Mouse (Mus musculus) thymus, adult 18-20 months (tissue): Measurements from ENCODE around the gene Ifi27l2b.
"Not testable (repeated sequence)": the region's sequence is repeated elsewhere in the genome, so short reads cannot be mapped to it uniquely, and the experiment has no call there.

Source experiments
- DNase-seq, 2 experiments: peaks; one replicate each; pipeline ENCODE4 v3.0.0; 2022; ENCODE audit warnings: mixed read lengths in 2 of 2

Gene Ifi27l2b

DNA sequence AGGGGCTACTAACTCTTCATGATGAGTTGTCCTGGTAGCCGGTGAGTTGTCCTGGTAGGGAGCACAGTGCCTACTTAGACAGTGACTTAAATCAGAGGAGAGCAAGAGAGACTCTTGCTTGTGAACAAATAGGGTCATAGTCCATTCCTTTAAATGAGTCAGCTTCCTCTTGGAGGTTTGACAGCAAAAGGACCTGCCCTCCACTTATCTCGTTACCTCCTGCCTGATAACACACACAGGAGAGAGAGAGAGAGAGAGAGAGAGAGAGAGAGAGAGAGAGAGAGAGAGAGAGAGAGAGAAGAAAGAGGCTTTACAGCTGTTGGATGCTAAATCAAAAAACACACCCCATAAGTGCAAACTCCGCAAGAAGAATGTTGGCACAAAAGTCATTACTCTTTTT, at the start of gene Ifi27l2b:
Gene Ifi27l2b (minus strand): TSS at position 84 of the 400 bp plus-strand sequence.
- no peak for DNase-seq

DNA sequence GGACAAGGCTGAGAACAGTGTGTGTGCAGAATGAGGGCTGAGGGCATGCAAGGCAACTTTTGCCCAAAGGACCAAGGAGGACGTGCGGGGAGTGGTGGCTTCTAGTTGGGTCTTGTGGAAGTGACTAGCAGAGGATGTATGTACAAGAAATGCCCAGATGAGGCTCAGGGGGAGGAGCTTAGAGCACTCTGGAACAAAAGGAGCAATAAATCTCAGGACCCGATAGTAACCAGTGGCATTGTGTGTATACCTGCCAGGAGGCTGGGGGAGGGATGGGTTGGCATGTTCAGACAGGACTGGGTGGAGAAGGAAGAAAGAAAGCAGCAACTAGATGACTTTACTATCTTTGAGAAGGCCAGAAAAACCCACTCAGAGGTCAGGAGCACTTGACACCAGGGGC, 47.4 kb upstream of the Ifi27l2b start:
- no peak for DNase-seq

DNA sequence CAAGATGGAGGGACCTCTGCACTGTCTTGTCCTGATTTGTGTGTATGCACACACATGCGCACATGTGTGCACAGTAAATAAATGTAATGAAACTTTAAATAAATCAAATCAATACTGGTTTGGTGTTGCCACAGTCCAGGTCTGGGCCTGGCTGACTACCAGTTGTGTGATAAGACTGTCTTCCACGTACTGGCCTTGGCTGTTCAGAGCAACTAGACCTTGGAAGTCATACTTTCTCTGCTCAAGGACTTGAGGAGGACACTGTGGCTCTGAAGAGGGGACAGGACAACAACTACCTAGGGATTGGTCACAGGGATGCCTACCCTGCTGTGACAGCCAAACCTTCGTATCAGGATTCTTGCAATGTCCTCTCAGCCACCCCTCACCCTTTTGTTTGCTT, 46.3 kb upstream of the Ifi27l2b start:
- DNase-seq = no peak

DNA sequence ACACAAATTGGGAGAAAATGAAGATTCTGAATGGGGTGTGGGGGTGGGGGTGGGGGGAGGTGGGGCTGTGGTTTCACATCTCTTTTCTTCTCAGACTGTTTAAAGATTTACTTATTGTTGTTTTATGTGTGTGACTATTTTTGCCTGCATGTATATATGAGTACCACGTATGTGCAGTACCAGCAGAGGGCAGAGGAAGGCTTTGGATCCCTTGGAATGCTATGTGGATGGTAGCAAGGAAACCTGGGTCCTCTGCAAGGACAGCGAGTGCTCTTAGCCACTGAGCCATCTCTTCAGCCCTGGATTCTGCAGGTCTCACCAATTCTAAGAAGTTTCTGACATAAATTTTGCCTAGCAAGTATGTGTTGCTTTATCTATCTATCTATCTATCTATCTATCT, 42.2 kb upstream of the Ifi27l2b start:
- no peak for DNase-seq

DNA sequence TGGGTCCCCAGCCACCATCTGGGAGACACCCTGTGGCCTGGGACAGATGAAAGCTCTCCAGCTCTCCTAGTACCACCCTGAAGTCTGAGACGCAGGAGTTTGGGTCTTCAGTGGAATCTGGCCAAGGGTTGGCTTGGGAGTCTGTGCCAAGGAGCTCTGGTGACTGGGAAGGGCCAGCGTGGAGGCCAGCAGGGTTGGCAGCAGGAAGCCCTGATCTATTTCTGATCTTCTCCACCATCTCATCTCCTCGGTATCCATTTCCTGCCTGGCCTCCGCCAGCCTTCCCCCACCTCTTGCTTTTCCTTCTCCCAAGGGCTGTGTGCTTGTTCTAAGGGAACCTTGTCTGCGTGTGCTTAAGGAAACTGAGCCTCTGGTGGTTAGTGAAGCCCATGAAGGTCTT, 41.7 kb upstream of the Ifi27l2b start:
- DNase-seq = no peak

DNA sequence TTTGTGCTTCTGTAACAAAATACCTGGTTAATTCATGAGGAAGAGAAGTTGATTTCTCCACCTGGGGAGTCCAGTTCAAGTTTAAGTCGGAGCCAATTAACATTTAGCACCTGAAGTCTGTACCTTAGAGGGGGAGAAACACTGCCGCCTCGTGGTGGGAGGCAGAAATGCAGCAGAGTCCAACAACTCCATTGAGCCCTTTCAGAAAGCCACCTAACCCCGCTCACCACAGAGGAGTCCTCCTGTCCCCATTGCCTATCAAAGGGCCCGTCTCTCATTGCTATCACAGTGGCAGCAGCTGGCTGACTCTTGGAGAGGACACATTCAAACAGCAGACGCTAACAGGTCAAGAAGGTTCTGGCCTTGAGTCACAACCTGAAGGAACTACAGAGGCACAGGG, 37.5 kb upstream of the Ifi27l2b start:
- peak; percentile 21 to 33 for DNase-seq

DNA sequence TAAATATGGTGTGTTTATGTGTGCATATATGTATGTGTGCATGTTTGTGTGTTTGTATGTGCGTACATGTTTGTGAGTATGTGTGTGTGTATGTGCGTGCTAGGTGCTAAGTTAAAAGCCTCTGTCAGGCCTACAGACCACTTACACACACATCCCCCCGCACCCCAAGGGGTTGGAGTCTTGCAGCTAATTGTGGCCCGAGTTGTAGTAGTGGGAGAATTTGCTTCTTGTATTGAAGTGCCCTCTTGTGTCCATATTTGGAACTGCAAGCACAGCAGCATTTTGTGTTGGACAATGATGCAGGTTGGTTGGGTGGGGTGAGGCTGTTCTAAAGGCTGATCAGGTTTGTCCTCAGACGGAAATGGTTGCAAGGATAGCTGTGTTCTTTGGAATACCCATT, 35.7 kb upstream of the Ifi27l2b start:
- DNase-seq = peak; percentile 14 to 43

DNA sequence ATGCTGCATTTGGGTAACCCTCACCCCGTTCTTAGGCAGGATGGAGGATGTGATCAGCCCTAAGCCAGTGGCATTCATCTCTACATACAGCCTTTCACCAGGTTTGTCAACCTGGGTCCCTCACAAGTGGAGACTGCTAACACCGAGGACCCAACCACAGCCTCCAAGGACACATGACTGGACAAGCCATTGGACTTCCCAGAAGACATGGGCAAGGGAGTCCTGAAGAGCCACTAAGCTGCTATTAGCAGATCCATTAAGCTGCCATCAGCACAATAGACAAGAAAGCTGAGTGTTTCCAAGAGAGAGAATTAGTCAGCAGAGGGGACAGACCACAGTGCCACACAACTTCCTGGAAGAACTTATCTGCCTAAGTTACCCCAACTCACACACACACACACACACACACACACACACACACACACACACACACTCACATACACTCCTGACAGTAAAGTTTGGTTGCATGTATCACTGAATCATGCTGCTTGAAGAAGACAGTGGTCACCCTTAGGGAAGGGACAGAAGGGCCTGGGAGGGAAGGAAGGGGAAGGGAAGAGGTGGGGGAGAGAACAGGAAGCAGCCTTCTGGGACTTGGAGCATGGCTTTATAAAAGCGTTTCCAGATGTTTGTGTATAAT, 34.2 kb upstream of the Ifi27l2b start:
- no peak for DNase-seq

DNA sequence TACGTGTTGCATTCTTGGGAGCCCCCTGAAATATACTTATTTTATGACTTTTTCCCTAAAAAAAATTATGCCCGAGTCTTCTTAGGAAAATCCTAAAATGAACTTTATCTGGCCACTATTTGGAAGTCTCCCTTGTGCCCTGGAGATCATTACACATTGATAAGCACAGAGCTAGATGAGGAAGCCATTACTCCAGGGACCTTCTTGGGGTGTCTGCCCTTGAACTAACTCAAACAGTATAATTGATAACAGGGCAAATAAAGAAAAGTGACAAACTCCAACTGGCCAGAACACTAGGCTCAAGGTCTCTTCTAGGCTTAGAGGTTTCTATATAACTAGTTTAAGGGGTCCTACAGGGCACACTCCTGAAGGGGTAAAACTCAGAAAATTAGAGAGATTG, 30.7 kb upstream of the Ifi27l2b start:
- no peak for DNase-seq

DNA sequence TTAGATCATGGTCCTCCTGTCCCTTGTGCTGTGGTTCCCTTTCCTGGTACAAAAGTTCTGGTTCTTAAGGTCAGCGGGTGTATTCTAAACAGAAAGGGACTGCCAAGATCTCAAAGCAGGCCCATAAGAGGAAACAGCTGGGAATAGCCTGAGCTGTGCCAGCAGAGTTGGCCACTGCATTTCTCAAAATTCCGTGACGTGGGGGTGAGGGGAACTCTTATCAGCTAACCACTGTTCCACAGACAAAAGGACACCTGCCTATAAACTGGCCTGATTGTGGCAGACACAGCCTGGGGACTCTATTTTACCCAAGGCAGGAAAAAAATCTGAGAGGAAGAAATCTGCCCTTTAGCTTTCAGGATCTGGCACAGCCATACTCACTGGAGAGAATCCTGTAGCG, 30.3 kb upstream of the Ifi27l2b start:
- no peak for DNase-seq

DNA sequence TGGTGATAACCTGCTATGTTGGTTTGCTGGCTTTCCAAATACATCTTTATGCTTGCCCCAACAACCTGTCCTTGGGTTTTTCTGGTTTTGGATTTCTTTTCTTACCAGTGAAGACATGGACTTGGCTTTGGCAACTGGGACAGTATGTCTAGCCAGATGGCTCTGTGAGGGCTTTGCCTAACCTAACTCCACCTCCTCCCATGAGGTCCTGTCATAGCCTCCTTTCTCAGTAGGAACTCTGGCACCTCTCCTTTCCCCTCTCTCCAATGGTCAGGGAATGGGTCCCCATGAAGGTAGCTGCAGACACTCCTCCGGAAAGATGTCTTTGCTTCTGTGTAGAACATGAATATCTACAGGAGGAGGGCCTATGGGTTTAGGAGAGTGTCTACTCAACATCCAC, 29.7 kb upstream of the Ifi27l2b start:
- no peak for DNase-seq

DNA sequence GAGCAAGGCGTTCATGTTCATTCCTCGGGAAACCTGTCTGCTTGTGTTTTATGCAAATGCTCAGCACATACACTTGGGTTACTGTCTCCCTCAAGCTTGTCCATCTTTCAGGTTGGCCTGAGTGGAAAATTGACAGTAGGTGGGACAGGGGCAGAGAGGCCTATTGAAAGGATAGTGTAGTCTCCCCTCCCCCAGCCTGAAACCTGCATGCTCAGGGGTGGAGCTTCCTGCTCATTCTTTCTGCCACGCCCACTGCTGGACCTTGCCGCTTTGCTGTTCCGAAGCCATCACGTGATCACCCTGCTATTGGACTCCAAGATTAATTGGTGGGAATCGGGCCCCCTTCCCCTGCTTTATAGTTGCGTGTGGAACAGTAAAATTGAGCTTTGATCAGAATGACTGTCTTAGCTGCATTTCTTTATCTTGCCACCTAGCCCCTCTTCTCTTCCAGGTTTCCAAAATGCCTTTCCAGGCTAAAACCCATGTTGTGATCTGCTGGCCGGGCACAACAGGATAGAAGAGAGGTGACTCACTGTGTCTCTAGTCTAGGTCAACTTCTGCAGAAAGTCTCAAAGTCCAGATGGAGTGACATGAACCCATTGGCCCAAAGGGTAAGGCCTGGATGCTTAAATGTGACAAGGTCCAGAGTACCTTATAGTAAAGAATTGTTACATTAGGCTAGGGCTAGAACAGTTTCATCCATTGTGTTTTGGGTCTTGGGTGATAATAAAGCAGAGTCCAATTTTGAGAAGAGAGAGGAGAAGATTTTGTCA, 27.4 kb upstream of the Ifi27l2b start:
- DNase-seq = not testable (repeated sequence)

DNA sequence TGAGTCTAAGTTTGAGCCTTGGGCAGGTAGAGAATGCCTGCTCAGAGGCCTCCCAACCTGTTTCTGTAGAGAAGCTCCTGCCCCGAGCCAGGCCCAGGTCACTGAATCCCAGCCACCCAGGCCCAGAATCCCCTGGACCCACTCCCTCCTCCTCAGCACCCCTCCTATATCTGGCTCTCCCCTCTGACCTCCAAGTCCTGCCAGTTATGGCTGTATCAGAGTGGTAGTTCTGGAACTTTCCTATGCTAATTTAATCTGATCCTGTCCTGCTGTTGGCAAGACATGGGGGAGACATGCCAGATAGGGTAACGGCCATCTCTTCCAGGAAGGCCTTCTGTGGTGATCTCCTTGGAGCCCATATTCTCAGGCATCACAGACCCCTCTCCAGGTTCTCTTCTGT, 25.8 kb upstream of the Ifi27l2b start:
- no peak for DNase-seq

DNA sequence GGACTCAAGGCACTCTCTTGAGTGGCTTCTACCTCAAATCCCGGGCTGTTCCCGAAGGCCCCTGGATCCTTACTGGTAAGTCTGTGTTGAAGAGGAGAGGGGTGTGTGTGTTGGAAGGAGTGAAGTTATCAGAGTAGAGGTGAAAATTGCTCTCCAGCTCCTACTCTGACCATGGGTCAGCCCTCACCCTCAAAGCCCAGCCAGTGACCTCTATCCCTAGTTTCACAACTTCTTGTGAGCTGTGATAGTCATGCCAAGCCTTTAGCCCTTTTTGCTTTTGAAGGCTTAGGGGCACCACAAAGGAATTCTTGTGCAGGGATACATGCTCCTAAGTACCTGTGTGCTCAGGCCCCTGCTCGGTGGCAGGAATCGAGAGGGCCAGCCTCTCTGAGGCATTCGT, 24.6 kb upstream of the Ifi27l2b start:
- no peak for DNase-seq

DNA sequence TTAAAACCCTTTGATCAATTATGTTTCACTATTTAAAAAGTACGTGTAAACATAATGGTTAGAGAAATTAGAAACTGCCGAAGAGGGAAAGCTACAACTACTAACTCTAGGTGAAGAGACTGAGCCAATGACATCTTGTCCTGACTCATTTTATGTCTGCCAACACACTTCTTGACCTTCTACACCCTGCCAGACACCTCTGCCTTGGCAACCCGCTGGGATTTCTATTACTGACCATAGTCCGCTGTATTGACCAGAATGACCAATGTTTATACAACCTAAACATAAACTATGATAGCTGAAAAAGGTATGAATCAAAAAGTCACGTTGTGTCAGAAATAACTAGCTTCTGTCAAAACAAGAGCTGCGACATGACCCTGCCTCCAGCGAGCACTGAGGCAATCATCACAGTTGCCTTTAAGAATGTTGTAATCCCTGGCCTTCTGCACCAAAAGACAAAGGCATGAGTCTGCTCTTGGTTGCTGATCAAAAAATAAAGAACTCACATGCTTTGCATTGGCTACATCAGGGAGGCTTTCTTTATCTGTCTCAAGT, 20.5 kb upstream of the Ifi27l2b start:
- DNase-seq = no peak

DNA sequence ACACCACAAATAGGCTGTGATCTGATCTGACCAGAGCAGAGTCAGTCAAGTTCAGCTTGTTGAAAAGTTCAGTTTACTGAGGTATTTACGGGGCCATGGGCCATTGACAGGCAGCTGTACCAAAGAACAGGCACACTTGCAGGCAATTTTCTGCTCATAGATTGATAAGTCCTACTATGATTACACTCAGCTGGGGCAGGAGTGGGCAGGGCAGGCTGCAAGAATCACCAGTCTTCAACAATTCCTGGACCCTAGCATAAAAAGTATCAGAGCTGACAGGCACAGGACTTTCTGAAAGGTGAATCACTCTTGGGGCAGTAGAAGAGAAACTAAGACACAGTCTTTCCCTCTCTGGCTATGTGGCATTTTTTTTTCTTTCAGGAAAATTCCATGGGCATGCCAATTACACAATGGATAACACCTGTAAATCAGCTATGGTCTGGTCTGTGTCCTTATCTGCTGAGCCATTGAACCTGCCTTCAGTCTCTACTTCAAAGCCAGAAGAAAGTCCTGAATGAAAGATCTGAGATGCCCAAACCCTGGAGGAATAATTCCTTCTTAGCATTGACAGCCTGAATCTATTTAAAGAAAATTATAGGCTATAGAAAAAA, 19.9 kb upstream of the Ifi27l2b start:
- no peak for DNase-seq

DNA sequence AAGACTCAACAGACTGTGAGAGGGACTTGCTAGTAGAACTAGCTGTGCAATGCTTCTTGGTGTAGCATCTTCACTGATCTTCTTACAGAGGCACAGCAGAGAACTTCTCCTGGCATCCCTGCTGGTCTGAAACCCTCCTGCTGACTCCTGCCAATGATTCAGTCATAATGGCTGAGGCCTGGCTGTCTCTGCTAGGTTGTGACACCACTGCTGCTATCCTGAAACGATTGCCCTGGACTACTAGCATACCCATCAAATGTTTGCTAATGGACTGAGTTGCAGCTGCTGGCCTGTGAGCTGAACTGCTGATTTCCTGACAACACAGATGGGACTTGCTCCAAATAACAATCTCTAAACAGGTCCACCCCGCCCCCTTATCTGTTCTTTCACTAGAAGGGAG, 17.5 kb upstream of the Ifi27l2b start:
- no peak for DNase-seq

DNA sequence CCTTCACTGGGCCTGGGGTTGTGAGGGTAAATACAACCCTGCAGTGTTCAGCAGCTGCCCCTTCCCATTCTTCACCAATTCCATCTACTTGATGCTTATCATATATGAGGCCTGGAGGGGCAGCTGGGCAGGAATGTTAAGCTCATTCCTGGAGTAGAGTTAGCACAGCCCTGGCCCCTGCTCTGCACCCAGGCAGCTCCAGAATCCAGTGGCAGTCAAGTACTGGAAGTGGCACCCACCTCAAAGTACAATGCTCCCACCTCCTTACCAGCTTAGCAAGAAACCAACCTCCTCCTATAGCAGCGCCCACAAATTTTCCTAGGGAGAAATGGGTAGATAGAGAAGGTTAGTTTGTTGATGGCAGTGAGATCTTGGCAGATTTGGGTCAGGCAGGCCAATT, 296 bp downstream of the Ifi27l2b start:
- not testable (repeated sequence) for DNase-seq

DNA sequence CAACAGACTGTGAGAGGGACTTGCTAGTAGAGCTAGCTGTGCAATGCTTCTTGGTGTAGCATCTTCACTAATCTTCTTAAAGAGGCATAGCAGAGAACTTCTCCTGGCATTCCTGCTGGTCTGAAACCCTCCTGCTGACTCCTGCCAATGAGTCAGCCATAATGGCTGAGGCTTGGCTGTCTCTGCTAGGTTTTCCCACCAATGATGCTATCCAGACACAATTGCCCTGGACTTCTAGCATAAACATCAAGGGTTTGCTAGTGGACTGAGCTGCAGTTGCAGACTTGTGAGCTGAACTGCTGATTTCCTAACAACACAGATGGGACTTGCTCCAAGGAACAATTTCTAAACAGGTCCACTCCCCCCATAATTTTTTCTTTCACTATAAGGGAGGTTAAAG, 3.7 kb downstream of the Ifi27l2b start:
- no peak for DNase-seq

DNA sequence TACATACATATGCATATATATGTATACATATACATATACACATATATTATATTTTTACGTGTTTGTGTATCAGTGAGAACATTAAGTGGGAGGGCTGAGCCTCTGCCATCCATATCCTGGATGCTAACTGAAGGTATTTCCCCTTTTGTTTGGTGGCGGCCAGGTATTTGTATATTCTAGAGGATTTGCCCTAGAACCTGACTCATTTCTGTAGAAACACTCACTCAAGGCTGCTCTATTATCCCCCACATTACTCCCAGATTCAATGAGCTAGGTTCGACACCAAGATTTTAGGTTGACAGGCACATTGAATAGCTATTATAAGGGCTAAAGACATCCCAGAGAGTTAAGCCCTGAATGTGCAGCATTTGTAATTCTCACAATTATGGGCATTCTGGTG, 12.0 kb downstream of the Ifi27l2b start:
- no peak for DNase-seq

DNA sequence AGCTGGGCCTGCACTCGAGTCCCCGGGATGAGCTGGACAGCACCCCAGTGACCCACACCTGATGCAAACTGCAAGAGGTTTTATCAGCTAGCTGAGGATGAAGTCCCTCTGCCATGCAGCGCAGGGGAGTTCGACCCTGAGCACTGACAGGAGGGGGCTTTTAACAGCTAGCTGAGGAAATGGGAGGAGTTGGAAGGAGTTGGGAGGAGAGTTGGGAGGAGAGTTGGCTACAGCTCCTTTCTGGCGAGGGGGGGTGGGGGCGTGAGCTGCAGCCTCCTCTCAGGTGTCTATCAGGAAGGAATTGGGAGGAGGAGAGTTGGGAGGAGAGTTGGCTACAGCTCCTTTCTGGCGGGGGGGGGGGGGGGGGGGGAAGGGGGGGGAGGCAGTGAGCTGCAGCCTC, 12.8 kb downstream of the Ifi27l2b start:
- DNase-seq = not testable (repeated sequence)

DNA sequence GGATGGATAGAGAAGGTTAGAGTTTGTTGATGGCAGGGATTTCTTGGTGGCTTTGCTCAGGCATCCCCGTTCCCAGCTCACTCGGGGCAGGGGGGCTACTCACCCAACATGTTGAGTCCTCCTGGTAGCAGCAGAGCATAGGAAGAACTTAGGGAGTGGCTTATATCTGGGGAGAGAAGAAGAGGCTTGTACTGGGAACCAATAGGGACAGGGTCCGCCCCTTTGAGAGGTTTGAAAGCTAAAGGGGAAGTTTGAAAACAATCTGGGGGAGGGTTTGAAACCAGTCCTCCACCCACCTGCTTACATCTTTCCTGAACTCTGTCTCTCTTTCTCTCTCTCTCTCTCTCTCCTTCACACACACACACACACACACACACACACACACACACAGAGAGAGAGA, 13.5 kb downstream of the Ifi27l2b start, which contains the start of gene Ifi27l2a:
Gene Ifi27l2a (minus strand): TSS at position 157 of the 400 bp plus-strand sequence.
- DNase-seq = peak; percentile 8 to 35

DNA sequence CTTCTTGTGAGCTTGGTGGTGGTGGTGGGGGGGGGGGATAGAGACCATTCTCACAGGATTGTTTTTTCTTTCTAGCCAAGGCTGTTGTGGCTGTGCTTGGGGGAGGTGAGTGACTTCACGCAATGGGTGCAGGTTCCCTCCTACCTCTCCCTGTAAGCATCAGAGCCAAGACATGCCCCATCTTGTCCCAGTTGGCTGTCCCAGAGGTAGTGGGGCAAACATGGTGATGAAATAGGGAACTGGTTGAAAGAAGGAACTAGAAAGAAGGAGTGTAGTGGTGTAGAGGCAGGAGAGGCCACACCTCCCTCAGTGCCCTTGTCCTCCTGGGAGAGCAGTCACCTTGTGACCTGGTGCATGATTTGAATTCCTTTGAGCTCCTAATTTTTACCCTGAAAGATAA, 19.4 kb downstream of the Ifi27l2b start:
- no peak for DNase-seq

DNA sequence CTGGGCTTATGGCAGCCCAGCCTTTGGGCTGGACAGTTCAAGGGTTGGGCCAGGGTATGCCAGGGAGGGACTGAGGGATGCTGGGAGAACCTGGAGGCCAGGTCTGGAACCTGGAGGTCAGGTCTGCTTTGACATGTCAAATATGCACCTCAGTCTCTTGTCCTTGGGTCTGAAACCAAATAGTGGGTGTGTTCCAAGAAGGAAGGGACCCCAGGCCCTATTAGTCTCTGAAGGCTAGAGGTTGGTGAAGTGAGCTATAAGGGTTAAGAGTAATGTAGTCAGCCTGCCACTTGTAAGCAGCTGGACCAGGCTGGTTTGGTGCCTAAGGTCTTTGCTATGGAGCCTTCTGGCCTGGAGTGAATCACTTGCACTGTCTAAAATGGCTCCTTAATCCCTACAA, 22.2 kb downstream of the Ifi27l2b start:
- DNase-seq = no peak
